Mouse (Mus musculus) gastrocnemius, adult 18-20 months (tissue): ENCODE results near the gene Tmem135. TPM values are rescaled to one million over a fixed set of nuclear protein-coding genes. Genes with fewer than 3 reads are reported as not detected.

Source experiments
- DNase-seq: peaks from one replicate; pipeline ENCODE4 v3.0.0; 2021; ENCODE audit warnings: low spot score
- total RNA-seq, 2 experiments: library from RNA; stranded (reverse); gene quantifications; 2 replicates each; pipeline ENCODE4 v1.2.3; 2021

Tmem135 gene
- total RNA-seq, 2 experiments from 2014 or later = 16.4 to 17.1 TPM

- DNase-seq = no peak
These were observed 13.4 kb downstream of the Tmem135 start for GRCm38 (mm10) chr7:89390660-89391059.

DNA sequence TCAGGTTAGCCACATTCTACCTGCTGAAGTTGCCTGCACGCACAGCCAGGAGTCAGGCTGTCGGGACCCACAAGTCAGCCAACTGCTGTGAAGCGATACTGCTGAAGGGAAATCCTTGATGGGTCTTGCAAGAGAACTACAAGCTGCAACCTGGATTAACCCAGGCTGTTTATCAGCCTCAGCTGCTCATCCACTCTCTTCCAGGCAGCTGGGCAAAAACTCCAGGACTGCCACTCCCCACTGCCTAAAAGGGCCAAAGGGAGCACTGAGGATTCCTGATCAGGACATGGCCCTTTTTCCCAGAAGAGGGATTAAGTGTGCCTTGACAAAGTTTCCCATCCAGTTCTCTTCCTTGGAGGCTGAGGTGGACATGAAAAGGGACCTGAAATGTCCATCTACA is 15.0 kb downstream of the Tmem135 start:
- no peak for DNase-seq

DNA sequence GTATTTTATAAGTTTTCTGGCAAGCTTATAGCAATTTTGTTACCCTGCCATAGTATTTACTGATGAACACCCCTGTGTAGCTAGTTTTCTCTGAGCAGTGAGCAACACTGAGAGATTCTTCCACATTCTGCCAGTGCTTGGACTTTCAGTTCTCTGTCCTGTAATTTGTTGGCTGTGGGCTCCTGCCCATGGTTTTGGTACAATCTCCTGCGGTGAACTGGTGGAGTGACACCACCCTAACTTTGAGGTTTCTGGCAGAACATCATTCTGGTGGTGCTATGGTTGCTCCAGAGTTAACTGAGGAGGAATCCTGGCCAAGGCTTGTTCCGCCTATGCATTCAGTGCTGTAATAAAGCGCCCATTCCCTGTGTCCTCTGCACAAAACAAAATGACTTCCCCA is 21.1 kb downstream of the Tmem135 start:
- no peak for DNase-seq

- DNase-seq = no peak
These were observed 22.9 kb downstream of the Tmem135 start for GRCm38 (mm10) chr7:89380935-89381705.

- no peak for DNase-seq
These were observed 32.3 kb downstream of the Tmem135 start for GRCm38 (mm10) chr7:89371623-89372295.

GRCm38 (mm10) chr7:89370917-89371316 is 33.1 kb downstream of the Tmem135 start:
- DNase-seq = peak; percentile 28

GRCm38 (mm10) chr7:89370086-89370485 is 33.9 kb downstream of the Tmem135 start:
- no peak for DNase-seq

- no peak for DNase-seq
These were observed 36.4 kb downstream of the Tmem135 start for GRCm38 (mm10) chr7:89367643-89368042.

DNA sequence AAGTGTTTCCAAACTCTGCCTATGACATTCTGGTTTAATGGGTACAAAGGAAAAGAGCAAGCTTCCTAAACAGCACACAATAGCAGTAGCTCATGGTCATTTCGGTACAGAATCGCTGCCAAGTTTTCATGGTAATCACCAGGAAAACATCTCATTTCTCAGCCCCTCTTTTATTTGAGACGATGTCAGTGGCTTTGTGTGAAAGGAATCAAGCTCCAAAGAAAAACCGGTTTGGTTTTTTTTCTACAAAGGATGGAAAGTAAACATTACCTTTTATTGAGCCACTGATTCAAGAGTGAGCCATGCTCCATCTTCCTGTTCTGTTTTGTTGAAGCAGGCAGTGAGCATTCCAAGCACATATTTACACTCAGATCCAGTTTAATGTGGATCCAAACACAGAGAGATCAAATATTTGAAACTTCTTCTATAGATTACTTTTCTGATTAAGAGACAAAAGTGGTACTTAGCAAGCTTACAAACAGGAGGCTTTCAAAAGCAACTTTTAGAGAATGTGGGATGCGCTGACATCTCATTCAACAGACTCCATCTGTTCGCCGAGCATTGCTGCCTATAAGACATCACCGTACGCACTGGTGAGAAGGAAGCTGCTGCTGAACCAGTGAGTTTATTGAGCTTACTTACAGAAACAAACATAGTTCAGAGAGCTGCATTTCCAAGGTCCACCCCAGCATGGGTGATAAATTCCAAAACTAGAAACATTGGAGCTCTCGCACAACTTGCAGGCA is 38.7 kb downstream of the Tmem135 start:
- no peak for DNase-seq

DNA sequence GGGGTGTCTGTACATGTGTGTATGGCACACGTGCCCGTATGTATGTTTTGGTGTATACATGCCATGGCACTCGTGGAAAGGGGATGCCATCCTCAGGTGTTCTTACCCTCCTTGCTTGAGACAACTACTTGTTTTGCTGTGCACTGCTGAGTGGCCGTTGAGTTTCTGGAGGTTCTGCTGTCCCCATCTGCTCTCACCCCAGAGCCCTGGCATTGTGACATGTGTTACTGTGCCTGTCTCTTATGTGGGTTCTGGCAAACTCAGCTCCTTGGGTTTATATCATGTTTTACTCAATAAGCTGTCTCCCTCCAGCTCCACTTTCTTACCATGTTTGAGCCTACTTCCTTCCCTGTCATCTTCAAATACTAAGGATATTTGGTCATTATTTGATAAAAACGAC is 40.0 kb downstream of the Tmem135 start:
- no peak for DNase-seq

DNA sequence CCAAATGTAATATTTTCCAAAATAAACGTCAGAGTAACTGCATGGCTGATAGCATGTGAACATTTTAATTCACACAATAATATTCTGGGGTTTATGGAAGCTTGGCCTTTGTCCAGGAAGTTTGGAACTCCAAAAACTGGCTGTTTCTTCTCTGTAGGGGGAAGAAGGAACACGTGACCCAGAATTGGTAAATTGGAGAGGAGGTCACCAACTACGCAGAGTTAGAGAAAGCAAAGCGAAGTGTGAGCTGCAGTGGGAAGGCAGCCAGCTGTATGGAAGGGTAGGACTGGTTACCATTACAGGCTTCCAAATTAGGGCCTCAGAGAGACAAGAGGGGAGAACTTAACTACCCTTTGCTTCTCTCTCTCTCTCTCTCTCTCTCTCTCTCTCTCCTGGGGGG is 47.7 kb downstream of the Tmem135 start:
- DNase-seq = no peak

- no peak for DNase-seq
These were observed 48.3 kb downstream of the Tmem135 start for GRCm38 (mm10) chr7:89355519-89356255.

DNA sequence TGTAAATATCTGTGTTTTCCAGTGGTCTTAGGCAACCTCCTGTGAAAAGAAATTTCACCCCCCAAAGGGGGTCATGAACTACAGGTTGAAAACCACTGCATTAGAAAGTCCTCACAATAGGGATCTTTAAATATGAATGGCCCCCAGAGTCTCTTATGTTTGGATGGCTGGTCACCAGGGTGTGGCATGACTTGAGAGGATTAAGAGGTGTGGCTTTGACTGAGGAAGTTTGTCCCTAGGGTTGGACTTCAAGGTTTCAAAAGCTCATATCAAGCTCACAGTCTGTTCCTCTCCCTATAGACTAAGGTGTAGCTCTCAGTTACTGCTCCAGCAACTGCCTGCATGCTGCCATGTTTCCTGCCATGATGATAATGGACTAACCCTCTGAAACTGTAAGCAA is 62.0 kb downstream of the Tmem135 start:
- DNase-seq = no peak

DNA sequence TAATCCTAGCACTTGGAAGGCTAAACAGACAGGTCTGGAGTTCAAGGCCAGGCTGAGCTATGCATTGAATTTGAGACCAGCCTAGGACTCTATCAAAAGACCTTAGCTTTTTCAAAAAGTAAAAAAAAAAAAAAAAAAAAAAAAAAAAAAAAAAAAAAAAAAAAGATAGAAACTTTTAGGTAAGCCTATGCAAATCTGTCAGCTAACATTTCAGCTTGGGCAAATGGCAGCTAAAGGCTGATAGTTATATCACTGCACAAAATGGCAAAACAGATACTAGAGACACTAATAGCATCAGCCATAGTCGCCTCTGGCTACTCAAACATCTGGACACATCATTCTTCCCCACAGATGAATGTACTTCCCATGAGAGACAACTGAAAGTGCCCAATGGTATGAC is 64.2 kb downstream of the Tmem135 start:
- DNase-seq = no peak

- DNase-seq = no peak
These were observed 64.9 kb downstream of the Tmem135 start for GRCm38 (mm10) chr7:89339142-89339435.

DNA sequence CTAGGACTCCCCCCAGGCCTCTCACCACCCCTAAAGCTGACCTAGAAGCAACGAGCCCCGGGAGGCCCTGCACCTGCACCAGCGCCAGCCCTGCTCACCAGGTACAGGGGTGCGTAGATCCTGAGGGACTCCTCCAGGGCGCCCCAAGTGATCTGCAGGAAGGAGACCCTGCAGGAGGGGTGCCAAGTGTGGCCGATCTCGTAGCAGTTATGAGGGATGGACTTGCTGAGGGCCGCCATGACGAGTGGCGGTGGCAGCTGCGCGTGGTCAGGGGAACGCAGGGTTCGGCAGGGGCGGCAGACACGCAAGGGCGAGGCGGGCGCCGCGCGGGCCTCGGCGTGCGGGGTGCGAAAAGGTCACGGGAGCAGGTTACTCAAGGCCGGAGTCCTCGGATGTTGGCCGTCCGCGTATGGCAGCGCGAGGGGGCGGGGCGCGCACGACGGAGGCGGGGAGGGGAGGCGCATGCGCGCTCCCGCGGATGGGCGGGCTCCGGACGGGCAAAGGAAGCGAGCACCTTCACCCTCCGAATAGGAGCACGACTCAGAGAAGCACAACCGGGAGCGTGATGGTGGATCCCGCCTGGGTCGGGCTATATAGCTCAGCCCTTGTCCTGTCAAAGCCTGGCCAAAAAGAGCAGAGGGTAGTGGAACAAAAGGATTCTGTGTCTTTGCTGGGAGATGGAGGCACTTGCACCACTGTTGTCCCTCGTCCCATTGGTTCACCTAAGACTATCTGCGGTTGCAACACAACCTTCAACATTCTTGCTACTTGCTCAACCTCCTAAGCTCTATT is 65.5 kb downstream of the Tmem135 start:
- peak; percentile 93 for DNase-seq

DNA sequence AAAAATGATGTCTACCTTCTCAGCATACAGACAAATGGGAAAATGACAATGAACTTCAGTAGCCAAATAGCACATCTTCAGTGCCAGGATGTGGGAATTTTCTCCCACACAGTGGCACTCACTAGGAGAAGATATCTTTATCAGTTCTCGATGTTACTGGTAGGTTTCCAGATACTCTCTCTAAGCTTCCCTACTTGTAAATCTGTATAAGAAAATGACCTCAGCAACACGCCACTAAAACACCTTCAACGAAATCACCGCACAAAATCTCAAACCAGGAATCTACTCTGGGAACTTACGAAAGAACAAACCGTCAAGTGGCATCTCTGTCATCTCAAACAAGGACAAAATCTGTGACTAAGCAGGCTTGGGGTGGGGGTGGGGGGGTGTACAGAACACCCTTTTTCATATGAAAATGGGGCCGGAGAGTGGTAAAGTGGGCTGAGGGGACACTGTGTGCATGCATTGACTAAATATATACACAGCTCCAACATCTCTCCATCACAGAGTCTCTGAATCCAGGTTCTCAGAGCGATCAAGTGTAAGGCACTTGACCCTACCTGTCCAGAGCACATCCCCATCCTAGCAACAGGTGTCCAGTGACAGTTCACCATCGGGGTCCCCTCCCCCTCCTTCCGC is 66.2 kb downstream of the Tmem135 start:
- no peak for DNase-seq

- DNase-seq = no peak
These were observed 67.6 kb downstream of the Tmem135 start for GRCm38 (mm10) chr7:89336434-89336833.

GRCm38 (mm10) chr7:89335316-89335715 is 68.7 kb downstream of the Tmem135 start:
- DNase-seq = no peak

GRCm38 (mm10) chr7:89329896-89330295 is 74.1 kb downstream of the Tmem135 start:
- DNase-seq = no peak

GRCm38 (mm10) chr7:89327731-89328130 is 76.3 kb downstream of the Tmem135 start:
- no peak for DNase-seq
